Mouse (Mus musculus): Measurements from ENCODE around the gene Mfsd4b5. TPM values are rescaled to one million over a fixed set of nuclear protein-coding genes. Genes with fewer than 3 reads are reported as not detected.

The Mfsd4b5 gene
- polyA plus RNA-seq, 1 experiment from 2014 or later = not detected

DNA sequence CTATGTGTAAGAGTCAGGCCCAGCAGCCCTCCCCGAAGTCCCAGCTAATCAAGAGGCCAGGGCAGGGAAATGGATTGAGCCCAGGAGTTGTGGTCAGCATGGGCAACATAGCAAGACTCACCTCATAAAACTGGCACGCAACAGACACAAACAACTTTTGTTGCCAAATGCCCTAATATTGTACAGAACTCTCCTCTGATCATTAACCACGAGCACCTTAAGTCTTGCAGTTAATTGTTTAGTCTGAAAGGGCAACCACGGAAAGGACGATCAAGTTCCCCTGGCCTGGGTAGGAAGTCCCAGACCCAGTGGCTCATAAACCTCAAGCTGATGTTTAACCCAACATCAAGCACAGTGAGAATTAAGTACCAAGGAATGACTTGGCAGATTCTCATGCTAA, 3.8 kb downstream of the Mfsd4b5 start:
- H3K4me2 ChIP-seq (ENCODE audit: low read length) = no peak overlapping the region
- DNase-seq (ENCODE audit: low spot score) (no peak), ATAC-seq (no peak)
- H3K27ac ChIP-seq (ENCODE audit: low read depth, low read length) = no peak overlapping the region
- H3K4me1 ChIP-seq (ENCODE audit: control insufficient read depth, insufficient read depth, low read length) = no peaks in the 10 kb centered on the region
- no peak overlapping the region for H3K9ac ChIP-seq (ENCODE audit: low read length)
- H3K9me3 ChIP-seq (replicated peaks; ENCODE audit: control insufficient read depth, low read length) = 0 out of 2 replicates have a peak, but pooled peaks cover 7% of the 10 kb centered on the region
- 77% methylated on average over 5 of the region's 5 CpGs for WGBS
- H3K27me3 ChIP-seq (replicated peaks; ENCODE audit: control insufficient read depth, insufficient read depth, low read length) = no peaks in the 10 kb centered on the region
- no peak overlapping the region for H3K4me3 ChIP-seq (ENCODE audit: low read depth, low read length)
- H3K36me3 ChIP-seq (ENCODE audit: control insufficient read depth, insufficient read depth, low read length) = no peaks in the 10 kb centered on the region

DNA sequence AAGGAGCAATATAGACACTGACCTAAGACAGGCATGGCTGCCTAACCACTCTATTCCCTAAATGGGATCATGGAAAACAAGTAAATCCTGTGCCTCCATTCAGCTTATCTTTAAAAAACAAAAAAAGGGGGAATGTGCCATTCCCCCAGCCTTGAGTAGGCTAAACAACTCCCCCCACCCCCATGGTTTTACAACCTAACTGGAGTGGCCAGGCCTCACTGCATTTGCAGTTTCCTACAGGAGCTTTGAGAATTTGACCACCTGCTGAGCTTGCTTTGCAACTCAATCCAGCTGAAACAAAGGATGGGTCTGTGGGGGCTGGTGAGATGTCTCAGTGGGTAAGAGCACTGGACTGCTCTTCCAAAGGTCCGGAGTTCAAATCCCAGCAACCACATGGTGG, 8.2 kb downstream of the Mfsd4b5 start:
- DNase-seq (ENCODE audit: low spot score) = no peak
- Histone ChIP-seq H3K9ac (ENCODE audit: low read length) (no peak overlapping the region), H3K4me2 (ENCODE audit: low read length) (no peak overlapping the region), H3K36me3 (ENCODE audit: control insufficient read depth, insufficient read depth, low read length) (no peaks in the 10 kb centered on the region), H3K9me3 (replicated peaks; ENCODE audit: control insufficient read depth, low read length) (0 out of 2 replicates have a peak, but pooled peaks cover 7% of the 10 kb centered on the region), H3K27ac (ENCODE audit: low read depth, low read length) (no peak overlapping the region), H3K27me3 (replicated peaks; ENCODE audit: control insufficient read depth, insufficient read depth, low read length) (no peaks in the 10 kb centered on the region), H3K4me3 (ENCODE audit: low read depth, low read length) (no peak overlapping the region), H3K4me1 (ENCODE audit: control insufficient read depth, insufficient read depth, low read length) (no peaks in the 10 kb centered on the region)
- ATAC-seq = no peak
- WGBS = 85% methylated on average over 1 of the region's 1 CpGs

DNA sequence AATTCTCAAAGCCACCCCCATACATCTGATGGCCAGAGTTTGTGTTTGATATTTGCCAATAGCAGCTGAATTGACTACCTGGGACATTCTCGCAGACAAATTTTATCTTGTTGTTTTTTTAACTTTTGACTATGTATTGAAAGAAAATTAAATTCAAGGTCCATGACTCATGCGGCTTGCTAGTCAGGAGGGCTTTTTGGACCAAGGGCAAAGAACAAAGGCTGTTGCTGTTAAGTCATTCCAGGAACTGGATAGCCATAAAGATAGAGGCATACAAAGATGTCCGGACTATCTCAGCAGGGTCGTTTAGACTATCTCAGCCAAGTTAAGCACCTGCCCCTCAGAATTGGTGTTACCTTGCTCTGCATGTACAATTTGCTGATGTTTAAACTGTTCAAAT, 9.1 kb downstream of the Mfsd4b5 start:
- Histone ChIP-seq H3K4me3 (ENCODE audit: low read depth, low read length) (no peak overlapping the region), H3K27me3 (replicated peaks; ENCODE audit: control insufficient read depth, insufficient read depth, low read length) (no peaks in the 10 kb centered on the region), H3K4me1 (ENCODE audit: control insufficient read depth, insufficient read depth, low read length) (no peaks in the 10 kb centered on the region), H3K9ac (ENCODE audit: low read length) (no peak overlapping the region), H3K9me3 (replicated peaks; ENCODE audit: control insufficient read depth, low read length) (0 out of 2 replicates have a peak, but pooled peaks cover 7% of the 10 kb centered on the region), H3K36me3 (ENCODE audit: control insufficient read depth, insufficient read depth, low read length) (no peaks in the 10 kb centered on the region), H3K4me2 (ENCODE audit: low read length) (no peak overlapping the region), H3K27ac (ENCODE audit: low read depth, low read length) (no peak overlapping the region)
- no peak for DNase-seq (ENCODE audit: low spot score)
- WGBS = 95% methylated on average over 4 of the region's 4 CpGs
- no peak for ATAC-seq

DNA sequence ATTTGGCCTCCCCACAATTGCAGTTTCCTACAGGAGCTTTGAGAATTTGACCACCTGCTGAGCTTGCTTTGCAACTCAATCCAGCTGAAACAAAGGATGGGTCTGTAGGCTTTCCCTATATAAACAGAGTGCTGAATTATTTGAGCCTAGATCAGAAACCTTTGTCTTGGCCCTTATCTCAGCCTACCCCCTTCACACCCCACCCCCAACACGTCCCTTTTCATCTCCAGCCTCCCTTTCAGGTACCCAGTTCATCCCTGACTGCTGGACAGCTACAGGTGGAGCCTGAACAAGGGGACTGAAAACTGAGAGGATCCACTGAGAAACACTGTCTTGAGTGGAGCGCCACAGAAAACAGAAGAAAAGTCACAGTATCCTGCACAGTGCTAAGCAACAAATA, 10.7 kb downstream of the Mfsd4b5 start:
- Histone ChIP-seq H3K4me2 (ENCODE audit: low read length) (no peak overlapping the region), H3K27ac (ENCODE audit: low read depth, low read length) (no peak overlapping the region), H3K36me3 (ENCODE audit: control insufficient read depth, insufficient read depth, low read length) (no peaks in the 10 kb centered on the region), H3K4me3 (ENCODE audit: low read depth, low read length) (no peak overlapping the region), H3K27me3 (replicated peaks; ENCODE audit: control insufficient read depth, insufficient read depth, low read length) (no peaks in the 10 kb centered on the region), H3K9me3 (replicated peaks; ENCODE audit: control insufficient read depth, low read length) (0 out of 2 replicates have a peak, but pooled peaks cover 7% of the 10 kb centered on the region), H3K4me1 (ENCODE audit: control insufficient read depth, insufficient read depth, low read length) (no peaks in the 10 kb centered on the region), H3K9ac (ENCODE audit: low read length) (no peak overlapping the region)
- ATAC-seq = no peak
- 39% methylated on average over 2 of the region's 2 CpGs for WGBS
- no peak for DNase-seq (ENCODE audit: low spot score)

DNA sequence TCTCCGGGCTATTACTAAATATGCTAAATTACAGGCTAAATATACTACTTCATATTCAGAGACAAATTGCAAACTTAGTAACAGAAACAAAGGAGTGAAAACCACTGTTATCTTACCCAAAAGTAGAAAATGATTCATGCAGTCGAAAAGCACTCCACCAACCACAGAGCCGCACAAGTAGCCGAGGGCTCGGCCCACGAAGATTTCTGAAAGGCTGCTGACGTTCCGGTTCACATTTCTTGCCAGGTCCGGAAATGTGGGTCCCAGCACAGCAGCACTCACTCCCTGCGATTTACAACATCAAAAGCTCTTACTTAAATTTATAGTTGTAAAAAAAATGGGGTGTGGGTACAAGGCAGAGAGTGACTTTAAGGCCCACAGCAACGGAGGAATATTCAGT, 11.5 kb downstream of the Mfsd4b5 start:
- Histone ChIP-seq H3K4me3 (ENCODE audit: low read depth, low read length) (no peak overlapping the region), H3K9ac (ENCODE audit: low read length) (no peak overlapping the region), H3K27ac (ENCODE audit: low read depth, low read length) (no peak overlapping the region), H3K4me1 (ENCODE audit: control insufficient read depth, insufficient read depth, low read length) (no peaks in the 10 kb centered on the region), H3K9me3 (replicated peaks; ENCODE audit: control insufficient read depth, low read length) (0 out of 2 replicates have a peak, but pooled peaks cover 7% of the 10 kb centered on the region), H3K27me3 (replicated peaks; ENCODE audit: control insufficient read depth, insufficient read depth, low read length) (no peaks in the 10 kb centered on the region), H3K4me2 (ENCODE audit: low read length) (no peak overlapping the region), H3K36me3 (ENCODE audit: control insufficient read depth, insufficient read depth, low read length) (no peaks in the 10 kb centered on the region)
- no peak for DNase-seq (ENCODE audit: low spot score)
- 71% methylated on average over 11 of the region's 11 CpGs for WGBS
- no peak for ATAC-seq

DNA sequence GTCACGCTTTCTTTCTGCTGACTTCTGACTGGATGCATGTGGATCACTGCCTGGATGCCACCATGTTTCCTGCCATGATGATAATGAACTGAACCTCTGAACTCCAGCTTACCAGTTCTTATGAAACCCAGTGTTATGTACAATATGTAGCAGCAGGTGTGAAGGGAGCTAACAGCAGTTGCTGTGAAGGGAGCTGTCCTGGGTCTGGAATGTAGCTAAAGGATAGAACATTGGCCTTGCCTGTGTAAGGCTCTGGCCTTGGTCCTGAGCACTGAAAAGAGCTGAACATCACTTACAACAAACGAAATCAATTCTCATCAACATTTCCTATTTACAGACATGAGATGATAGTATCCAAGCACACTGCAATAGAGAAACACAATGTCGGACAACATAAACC, 18.9 kb downstream of the Mfsd4b5 start:
- Histone ChIP-seq H3K4me2 (ENCODE audit: low read length) (no peak overlapping the region), H3K9me3 (replicated peaks; ENCODE audit: control insufficient read depth, low read length) (no peaks in the 10 kb centered on the region), H3K27me3 (replicated peaks; ENCODE audit: control insufficient read depth, insufficient read depth, low read length) (no peaks in the 10 kb centered on the region), H3K36me3 (ENCODE audit: control insufficient read depth, insufficient read depth, low read length) (no peaks in the 10 kb centered on the region), H3K9ac (ENCODE audit: low read length) (no peak overlapping the region), H3K4me3 (ENCODE audit: low read depth, low read length) (no peak overlapping the region), H3K4me1 (ENCODE audit: control insufficient read depth, insufficient read depth, low read length) (no peaks in the 10 kb centered on the region), H3K27ac (ENCODE audit: low read depth, low read length) (no peak overlapping the region)
- ATAC-seq = no peak
- 87% methylated on average over 3 of the region's 3 CpGs for WGBS
- DNase-seq (ENCODE audit: low spot score) = no peak

DNA sequence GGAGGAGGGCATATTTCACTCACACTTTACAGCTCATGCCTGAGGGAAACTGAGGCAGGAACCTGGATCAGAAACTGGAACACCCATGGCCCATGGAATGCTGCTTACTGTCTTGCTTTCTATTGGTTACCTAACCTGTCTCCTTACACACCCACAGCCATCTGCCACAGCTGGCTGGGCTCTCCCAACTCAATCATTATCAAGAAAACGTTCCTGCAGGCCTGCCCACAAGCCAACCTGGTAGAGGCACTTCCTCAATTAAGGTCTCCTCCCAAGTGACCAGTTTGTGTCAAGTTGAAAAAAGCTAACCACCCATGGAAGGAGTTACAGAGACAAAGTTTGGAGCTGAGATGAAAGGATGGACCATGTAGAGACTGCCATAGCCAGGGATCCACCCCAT, 24.5 kb downstream of the Mfsd4b5 start:
- no peak overlapping the region for H3K9ac ChIP-seq (ENCODE audit: low read length)
- H3K4me3 ChIP-seq (ENCODE audit: low read depth, low read length) = no peak overlapping the region
- no peak for ATAC-seq
- H3K27me3 ChIP-seq (replicated peaks; ENCODE audit: control insufficient read depth, insufficient read depth, low read length) = no peaks in the 10 kb centered on the region
- H3K9me3 ChIP-seq (replicated peaks; ENCODE audit: control insufficient read depth, low read length) = no peaks in the 10 kb centered on the region
- no peak overlapping the region for H3K4me2 ChIP-seq (ENCODE audit: low read length)
- WGBS = 55% methylated on average over 1 of the region's 1 CpGs
- no peaks in the 10 kb centered on the region for H3K36me3 ChIP-seq (ENCODE audit: control insufficient read depth, insufficient read depth, low read length)
- no peak overlapping the region for H3K27ac ChIP-seq (ENCODE audit: low read depth, low read length)
- no peak for DNase-seq (ENCODE audit: low spot score)
- H3K4me1 ChIP-seq (ENCODE audit: control insufficient read depth, insufficient read depth, low read length) = 0 out of 2 replicates have a peak, but pooled peaks cover 3% of the 10 kb centered on the region

DNA sequence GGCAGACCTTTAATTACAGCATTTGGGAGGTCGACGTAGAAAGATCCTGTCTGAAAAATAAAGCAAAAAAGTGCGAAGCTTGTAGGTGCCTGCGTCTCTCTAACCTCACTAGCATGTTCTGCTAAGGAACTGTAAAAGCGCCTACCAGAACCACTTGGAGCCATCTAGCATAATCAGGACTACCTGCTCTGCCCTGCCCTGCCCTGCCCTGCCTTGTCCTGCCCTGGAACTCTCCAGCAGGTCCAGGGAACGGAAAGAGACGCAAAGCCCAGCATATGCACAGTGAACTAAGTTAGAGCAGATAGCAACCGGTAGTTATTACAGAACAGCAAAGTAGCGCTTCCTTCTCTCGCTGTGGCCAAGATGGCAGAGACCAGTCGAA, 26.0 kb downstream of the Mfsd4b5 start:
- ATAC-seq = peak; percentile 38
- WGBS = 46% methylated on average over 11 of the region's 11 CpGs
- H3K9ac ChIP-seq (ENCODE audit: low read length) = 0 out of 2 replicates have a peak overlapping the region, but pooled peaks have one; percentile 3

DNA sequence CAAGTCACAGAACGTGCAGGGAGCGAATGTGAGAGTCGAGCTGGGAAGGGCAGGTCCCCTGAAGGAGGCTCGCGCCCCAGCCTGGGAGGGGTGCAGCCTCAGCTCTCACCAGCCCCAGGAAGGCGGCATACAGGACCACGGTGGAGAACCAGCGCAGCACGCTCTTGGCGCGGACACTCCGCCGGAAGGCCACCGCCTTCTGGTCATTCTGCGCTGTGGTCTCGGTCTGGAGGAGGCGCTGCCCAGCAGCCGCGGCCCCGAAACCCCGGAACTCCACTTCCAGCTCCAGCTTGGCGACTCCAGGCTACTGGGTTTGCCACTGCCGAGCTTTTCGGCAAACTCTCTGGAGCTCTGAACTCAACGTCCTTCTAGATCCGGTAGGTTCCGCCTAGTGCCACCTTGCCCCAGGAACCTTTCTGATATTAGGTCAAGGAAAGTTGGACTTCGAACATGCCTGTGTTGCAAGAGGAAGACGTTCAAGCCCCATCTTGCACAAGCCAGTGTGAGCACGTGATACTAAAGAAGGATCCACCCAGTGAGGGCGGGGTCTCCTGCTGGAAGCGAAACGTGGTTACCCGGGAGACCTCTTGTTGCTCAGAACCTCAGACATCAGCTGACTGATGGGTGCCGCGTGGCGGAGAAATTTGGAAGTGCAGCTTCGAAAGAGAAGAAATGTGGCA, 26.5 kb downstream of the Mfsd4b5 start, which contains the start of gene Mfsd4b3:
Gene Mfsd4b3 (minus strand): TSS at position 393 of the 680 bp plus-strand sequence.
- Histone ChIP-seq H3K36me3 (ENCODE audit: control insufficient read depth, insufficient read depth, low read length) (no peaks in the 10 kb centered on the region), H3K9ac (ENCODE audit: low read length) (peak within 1 kb of the TSS; percentile 58), H3K27ac (ENCODE audit: low read depth, low read length) (no peak within 1 kb of the TSS), H3K9me3 (replicated peaks; ENCODE audit: control insufficient read depth, low read length) (no peaks in the 10 kb centered on the region), H3K4me2 (ENCODE audit: low read length) (peak within 1 kb of the TSS; percentile 94), H3K4me1 (ENCODE audit: control insufficient read depth, insufficient read depth, low read length) (0 out of 2 replicates have a peak, but pooled peaks cover 3% of the 10 kb centered on the region), H3K4me3 (ENCODE audit: low read depth, low read length) (peak within 1 kb of the TSS; percentile 45), H3K27me3 (replicated peaks; ENCODE audit: control insufficient read depth, insufficient read depth, low read length) (no peaks in the 10 kb centered on the region)
- ATAC-seq (peak; percentile 100), DNase-seq (ENCODE audit: low spot score) (peak; percentile 97)
- under 1% methylated on average over 38 of the region's 38 CpGs for WGBS

More for the DNA sequence above, 26.0 kb downstream of the Mfsd4b5 start:
- Histone ChIP-seq H3K27ac (ENCODE audit: low read depth, low read length) (no peak overlapping the region), H3K4me2 (ENCODE audit: low read length) (peak overlapping the region; percentile 94), H3K4me3 (ENCODE audit: low read depth, low read length) (peak overlapping the region; percentile 45), H3K36me3 (ENCODE audit: control insufficient read depth, insufficient read depth, low read length) (no peaks in the 10 kb centered on the region), H3K9me3 (replicated peaks; ENCODE audit: control insufficient read depth, low read length) (no peaks in the 10 kb centered on the region), H3K27me3 (replicated peaks; ENCODE audit: control insufficient read depth, insufficient read depth, low read length) (no peaks in the 10 kb centered on the region), H3K4me1 (ENCODE audit: control insufficient read depth, insufficient read depth, low read length) (0 out of 2 replicates have a peak, but pooled peaks cover 3% of the 10 kb centered on the region)
- no peak for DNase-seq (ENCODE audit: low spot score)

Data from forebrain, embryonic 14.5 days (tissue).